Mouse (Mus musculus): ENCODE measurements at regions not wholly inside any gene's neighbourhood (a gene's known extent, or its start where the extent isn't known, plus 50 kb on each side); places are given as distances from the start of the nearest gene placed in this dataset.

- TF ChIP-seq CTCF (IDR thresholded peaks at IDR 0.05; ENCODE audit: low read depth, low read length) (no peak), EP300 (IDR thresholded peaks at IDR 0.05; ENCODE audit: insufficient read depth, low read depth, low read length) (no peak), POLR2A (IDR thresholded peaks at IDR 0.05; ENCODE audit: insufficient read depth, low read length) (no peak)
- Histone ChIP-seq H3K27ac (ENCODE audit: insufficient read depth, low read length) (no peak overlapping the region), H3K9ac (ENCODE audit: low read depth, poor library complexity, severe bottlenecking) (no peak overlapping the region), H3K4me1 (ENCODE audit: control insufficient read depth, insufficient read depth, low read length) (peaks cover 2% of the 10 kb centered on the region), H3K9me3 (replicated peaks; ENCODE audit: control insufficient read depth, insufficient read depth, low read length, poor library complexity, severe bottlenecking) (0 out of 2 replicates have a peak, but pooled peaks cover 2% of the 10 kb centered on the region), H3K27me3 (ENCODE audit: control insufficient read depth, insufficient read depth, low read length, poor library complexity, severe bottlenecking) (no peaks in the 10 kb centered on the region), H3K36me3 (ENCODE audit: control insufficient read depth, insufficient read depth, low read length, poor library complexity, severe bottlenecking) (no peaks in the 10 kb centered on the region), H3K4me3 (ENCODE audit: low read depth, low read length) (no peak overlapping the region)
Observed at GRCm38 (mm10) chr9:118354911-118355310, 123.1 kb upstream of the Eomes start.

DNA sequence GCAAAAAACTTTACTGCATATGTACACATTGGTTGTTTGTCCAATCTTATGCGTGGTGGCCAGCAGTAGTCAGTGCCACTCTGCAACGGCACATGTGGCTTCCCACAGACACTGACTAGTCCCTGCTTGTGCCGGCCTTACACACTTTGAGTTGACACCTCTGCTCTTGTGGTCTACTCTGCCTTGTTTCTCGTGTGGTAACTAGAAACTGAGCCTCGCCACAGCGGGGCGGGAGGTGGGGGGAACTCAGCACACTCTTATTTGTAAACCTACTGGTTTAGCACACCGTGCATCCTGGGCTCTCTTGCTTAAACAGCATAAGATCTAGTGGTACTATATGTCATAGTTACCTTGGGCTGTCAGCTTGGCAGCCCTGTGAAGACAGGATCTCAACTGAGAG lies 120.6 kb upstream of the Eomes start:
- Histone ChIP-seq H3K4me3 (ENCODE audit: low read depth, low read length) (no peak overlapping the region), H3K9me3 (replicated peaks; ENCODE audit: control insufficient read depth, insufficient read depth, low read length, poor library complexity, severe bottlenecking) (0 out of 2 replicates have a peak, but pooled peaks cover 2% of the 10 kb centered on the region), H3K36me3 (ENCODE audit: control insufficient read depth, insufficient read depth, low read length, poor library complexity, severe bottlenecking) (no peaks in the 10 kb centered on the region), H3K4me1 (ENCODE audit: control insufficient read depth, insufficient read depth, low read length) (peaks cover 2% of the 10 kb centered on the region), H3K27me3 (ENCODE audit: control insufficient read depth, insufficient read depth, low read length, poor library complexity, severe bottlenecking) (no peaks in the 10 kb centered on the region), H3K27ac (ENCODE audit: insufficient read depth, low read length) (no peak overlapping the region), H3K9ac (ENCODE audit: low read depth, poor library complexity, severe bottlenecking) (no peak overlapping the region)
- TF ChIP-seq EP300 (IDR thresholded peaks at IDR 0.05; ENCODE audit: insufficient read depth, low read depth, low read length) (no peak), CTCF (IDR thresholded peaks at IDR 0.05; ENCODE audit: low read depth, low read length) (no peak), POLR2A (IDR thresholded peaks at IDR 0.05; ENCODE audit: insufficient read depth, low read length) (no peak)

- Histone ChIP-seq H3K27ac (ENCODE audit: insufficient read depth, low read length) (no peak overlapping the region), H3K9ac (ENCODE audit: low read depth, poor library complexity, severe bottlenecking) (no peak overlapping the region), H3K9me3 (replicated peaks; ENCODE audit: control insufficient read depth, insufficient read depth, low read length, poor library complexity, severe bottlenecking) (no peaks in the 10 kb centered on the region), H3K4me3 (ENCODE audit: low read depth, low read length) (no peak overlapping the region), H3K36me3 (ENCODE audit: control insufficient read depth, insufficient read depth, low read length, poor library complexity, severe bottlenecking) (no peaks in the 10 kb centered on the region), H3K27me3 (ENCODE audit: control insufficient read depth, insufficient read depth, low read length, poor library complexity, severe bottlenecking) (no peaks in the 10 kb centered on the region), H3K4me1 (ENCODE audit: control insufficient read depth, insufficient read depth, low read length) (no peaks in the 10 kb centered on the region)
- TF ChIP-seq CTCF (IDR thresholded peaks at IDR 0.05; ENCODE audit: low read depth, low read length) (no peak), POLR2A (IDR thresholded peaks at IDR 0.05; ENCODE audit: insufficient read depth, low read length) (no peak), EP300 (IDR thresholded peaks at IDR 0.05; ENCODE audit: insufficient read depth, low read depth, low read length) (no peak)
Observed at GRCm38 (mm10) chr9:118363929-118364328, 114.1 kb upstream of the Eomes start.

GRCm38 (mm10) chr9:118365431-118365830 lies 112.6 kb upstream of the Eomes start:
- Histone ChIP-seq H3K9ac (ENCODE audit: low read depth, poor library complexity, severe bottlenecking) (no peak overlapping the region), H3K36me3 (ENCODE audit: control insufficient read depth, insufficient read depth, low read length, poor library complexity, severe bottlenecking) (no peaks in the 10 kb centered on the region), H3K4me3 (ENCODE audit: low read depth, low read length) (no peak overlapping the region), H3K27ac (ENCODE audit: insufficient read depth, low read length) (no peak overlapping the region), H3K27me3 (ENCODE audit: control insufficient read depth, insufficient read depth, low read length, poor library complexity, severe bottlenecking) (no peaks in the 10 kb centered on the region), H3K4me1 (ENCODE audit: control insufficient read depth, insufficient read depth, low read length) (no peaks in the 10 kb centered on the region), H3K9me3 (replicated peaks; ENCODE audit: control insufficient read depth, insufficient read depth, low read length, poor library complexity, severe bottlenecking) (no peaks in the 10 kb centered on the region)
- TF ChIP-seq CTCF (IDR thresholded peaks at IDR 0.05; ENCODE audit: low read depth, low read length) = no peak
- no peak for TF ChIP-seq EP300 (IDR thresholded peaks at IDR 0.05; ENCODE audit: insufficient read depth, low read depth, low read length)
- no peak for TF ChIP-seq POLR2A (IDR thresholded peaks at IDR 0.05; ENCODE audit: insufficient read depth, low read length)

- H3K27ac ChIP-seq (ENCODE audit: insufficient read depth, low read length) = no peak overlapping the region
- no peaks in the 10 kb centered on the region for H3K36me3 ChIP-seq (ENCODE audit: control insufficient read depth, insufficient read depth, low read length, poor library complexity, severe bottlenecking)
- no peaks in the 10 kb centered on the region for H3K4me1 ChIP-seq (ENCODE audit: control insufficient read depth, insufficient read depth, low read length)
- TF ChIP-seq POLR2A (IDR thresholded peaks at IDR 0.05; ENCODE audit: insufficient read depth, low read length) = no peak
- TF ChIP-seq EP300 (IDR thresholded peaks at IDR 0.05; ENCODE audit: insufficient read depth, low read depth, low read length) = no peak
- TF ChIP-seq CTCF (IDR thresholded peaks at IDR 0.05; ENCODE audit: low read depth, low read length) = no peak
- H3K9me3 ChIP-seq (replicated peaks; ENCODE audit: control insufficient read depth, insufficient read depth, low read length, poor library complexity, severe bottlenecking) = no peaks in the 10 kb centered on the region
- no peak overlapping the region for H3K9ac ChIP-seq (ENCODE audit: low read depth, poor library complexity, severe bottlenecking)
- no peak overlapping the region for H3K4me3 ChIP-seq (ENCODE audit: low read depth, low read length)
- no peaks in the 10 kb centered on the region for H3K27me3 ChIP-seq (ENCODE audit: control insufficient read depth, insufficient read depth, low read length, poor library complexity, severe bottlenecking)
Observed at GRCm38 (mm10) chr9:118367314-118367713, 110.7 kb upstream of the Eomes start.

GRCm38 (mm10) chr9:118370581-118370980 lies 107.4 kb upstream of the Eomes start:
- no peak for TF ChIP-seq EP300 (IDR thresholded peaks at IDR 0.05; ENCODE audit: insufficient read depth, low read depth, low read length)
- TF ChIP-seq POLR2A (IDR thresholded peaks at IDR 0.05; ENCODE audit: insufficient read depth, low read length) = no peak
- no peak for TF ChIP-seq CTCF (IDR thresholded peaks at IDR 0.05; ENCODE audit: low read depth, low read length)
- no peak overlapping the region for H3K4me3 ChIP-seq (ENCODE audit: low read depth, low read length)
- no peak overlapping the region for H3K27ac ChIP-seq (ENCODE audit: insufficient read depth, low read length)
- no peaks in the 10 kb centered on the region for H3K4me1 ChIP-seq (ENCODE audit: control insufficient read depth, insufficient read depth, low read length)
- no peaks in the 10 kb centered on the region for H3K9me3 ChIP-seq (replicated peaks; ENCODE audit: control insufficient read depth, insufficient read depth, low read length, poor library complexity, severe bottlenecking)
- H3K36me3 ChIP-seq (ENCODE audit: control insufficient read depth, insufficient read depth, low read length, poor library complexity, severe bottlenecking) = no peaks in the 10 kb centered on the region
- no peaks in the 10 kb centered on the region for H3K27me3 ChIP-seq (ENCODE audit: control insufficient read depth, insufficient read depth, low read length, poor library complexity, severe bottlenecking)
- no peak overlapping the region for H3K9ac ChIP-seq (ENCODE audit: low read depth, poor library complexity, severe bottlenecking)
